Mouse (Mus musculus): ENCODE results near the gene Cacna1c. TPM values are rescaled to one million over a fixed set of nuclear protein-coding genes. Genes with fewer than 3 reads are reported as not detected.
A peak's percentile ranks its signal among the peaks of the same experiment; 100 is the strongest.

Gene Cacna1c
- polyA plus RNA-seq, 1 experiment from 2014 or later, result 4.8 TPM

GRCm38 (mm10) chr6:118992391-118992790, 203.8 kb downstream of the Cacna1c start:
- peak; percentile 39 for DNase-seq (ENCODE audit: low spot score)
- Histone ChIP-seq H3K9me3 (ENCODE audit: low read length) (no peaks in the 10 kb centered on the region), H3K9ac (replicated peaks; ENCODE audit: low read depth) (no peak overlapping the region), H3K27me3 (replicated peaks; ENCODE audit: insufficient read depth, low read length) (no peaks in the 10 kb centered on the region), H3K27ac (ENCODE audit: low read length) (no peak overlapping the region), H3K4me3 (ENCODE audit: low read depth, low read length) (no peak overlapping the region), H3K4me2 (replicated peaks; ENCODE audit: low read depth, low read length) (no peak overlapping the region), H3K36me3 (ENCODE audit: insufficient read depth, low read length) (no peaks in the 10 kb centered on the region), H3K4me1 (ENCODE audit: insufficient read depth, low read depth, low read length) (no peaks in the 10 kb centered on the region)
- WGBS, result 55% methylated on average over 6 of the region's 6 CpGs
- ATAC-seq, result peak; percentile 55; the same call in 1 of the 2 replicates
- TF ChIP-seq CTCF (IDR thresholded peaks at IDR 0.05) (no peak), EP300 (IDR thresholded peaks at IDR 0.05) (no peak)

GRCm38 (mm10) chr6:118989999-118990776, 206.0 kb downstream of the Cacna1c start:
- no peaks in the 10 kb centered on the region for H3K9me3 ChIP-seq (ENCODE audit: low read length)
- H3K9ac ChIP-seq (replicated peaks; ENCODE audit: low read depth), result no peak overlapping the region
- no peak for ATAC-seq
- H3K27me3 ChIP-seq (replicated peaks; ENCODE audit: insufficient read depth, low read length), result no peaks in the 10 kb centered on the region
- H3K27ac ChIP-seq (ENCODE audit: low read length), result no peak overlapping the region
- no peak for DNase-seq (ENCODE audit: low spot score)
- TF ChIP-seq EP300 (IDR thresholded peaks at IDR 0.05), result no peak
- no peak overlapping the region for H3K4me2 ChIP-seq (replicated peaks; ENCODE audit: low read depth, low read length)
- 77% methylated on average over 9 of the region's 9 CpGs for WGBS
- no peaks in the 10 kb centered on the region for H3K36me3 ChIP-seq (ENCODE audit: insufficient read depth, low read length)
- no peaks in the 10 kb centered on the region; the same call in 1 of the 2 replicates for H3K4me1 ChIP-seq (ENCODE audit: insufficient read depth, low read depth, low read length)
- H3K4me3 ChIP-seq (ENCODE audit: low read depth, low read length), result no peak overlapping the region

- Histone ChIP-seq H3K9me3 (ENCODE audit: low read length) (no peaks in the 10 kb centered on the region), H3K4me3 (ENCODE audit: low read depth, low read length) (no peak overlapping the region), H3K27ac (ENCODE audit: low read length) (peak overlapping the region; percentile 73), H3K9ac (replicated peaks; ENCODE audit: low read depth) (no peak overlapping the region), H3K4me2 (replicated peaks; ENCODE audit: low read depth, low read length) (no peak overlapping the region), H3K27me3 (replicated peaks; ENCODE audit: insufficient read depth, low read length) (no peaks in the 10 kb centered on the region), H3K36me3 (ENCODE audit: insufficient read depth, low read length) (no peaks in the 10 kb centered on the region), H3K4me1 (ENCODE audit: insufficient read depth, low read depth, low read length) (peaks cover 11% of the 10 kb centered on the region; the same call in 1 of the 2 replicates)
- DNase-seq (ENCODE audit: low spot score) (peak; percentile 94), ATAC-seq (peak; percentile 90)
- 29% methylated on average over 11 of the region's 11 CpGs for WGBS
- TF ChIP-seq EP300 (IDR thresholded peaks at IDR 0.05) (peak; percentile 66), CTCF (IDR thresholded peaks at IDR 0.05) (no peak)
Measured at GRCm38 (mm10) chr6:118984181-118984901, 211.9 kb downstream of the Cacna1c start.

GRCm38 (mm10) chr6:118983471-118984040, 212.7 kb downstream of the Cacna1c start:
- Histone ChIP-seq H3K9ac (replicated peaks; ENCODE audit: low read depth) (no peak overlapping the region), H3K36me3 (ENCODE audit: insufficient read depth, low read length) (no peaks in the 10 kb centered on the region), H3K27me3 (replicated peaks; ENCODE audit: insufficient read depth, low read length) (no peaks in the 10 kb centered on the region), H3K9me3 (ENCODE audit: low read length) (no peaks in the 10 kb centered on the region), H3K27ac (ENCODE audit: low read length) (peak overlapping the region; percentile 70), H3K4me3 (ENCODE audit: low read depth, low read length) (no peak overlapping the region), H3K4me2 (replicated peaks; ENCODE audit: low read depth, low read length) (no peak overlapping the region), H3K4me1 (ENCODE audit: insufficient read depth, low read depth, low read length) (peaks cover 14% of the 10 kb centered on the region; the same call in 1 of the 2 replicates)
- DNase-seq (ENCODE audit: low spot score) (no peak), ATAC-seq (no peak)
- TF ChIP-seq EP300 (IDR thresholded peaks at IDR 0.05), result no peak
- TF ChIP-seq CTCF (IDR thresholded peaks at IDR 0.05), result no peak
- 72% methylated on average over 8 of the region's 8 CpGs for WGBS

- Histone ChIP-seq H3K27ac (ENCODE audit: low read length) (no peak overlapping the region), H3K4me2 (replicated peaks; ENCODE audit: low read depth, low read length) (no peak overlapping the region)
Measured at GRCm38 (mm10) chr6:118980265-118980664, 216.0 kb downstream of the Cacna1c start.

More at GRCm38 (mm10) chr6:118980265-118980664, 216.0 kb downstream of the Cacna1c start:
- TF ChIP-seq EP300 (IDR thresholded peaks at IDR 0.05) (no peak), CTCF (IDR thresholded peaks at IDR 0.05) (no peak)
- no peaks in the 10 kb centered on the region for H3K36me3 ChIP-seq (ENCODE audit: insufficient read depth, low read length)
- no peaks in the 10 kb centered on the region for H3K9me3 ChIP-seq (ENCODE audit: low read length)
- no peak overlapping the region for H3K4me3 ChIP-seq (ENCODE audit: low read depth, low read length)
- H3K4me1 ChIP-seq (ENCODE audit: insufficient read depth, low read depth, low read length), result peaks cover 14% of the 10 kb centered on the region; the same call in 1 of the 2 replicates
- peak; percentile 73 for DNase-seq (ENCODE audit: low spot score)
- no peak for ATAC-seq
- no peaks in the 10 kb centered on the region for H3K27me3 ChIP-seq (replicated peaks; ENCODE audit: insufficient read depth, low read length)
- WGBS, result 46% methylated on average over 12 of the region's 12 CpGs
- H3K9ac ChIP-seq (replicated peaks; ENCODE audit: low read depth), result no peak overlapping the region

Data from lung, postnatal 0 days (tissue).